Mouse (Mus musculus): ENCODE results near the gene Zbtb24. TPM values are rescaled to one million over a fixed set of nuclear protein-coding genes. Genes with fewer than 3 reads are reported as not detected.

Gene Zbtb24
- 4.2 TPM in 2 replicates for polyA plus RNA-seq (2012; rRNA removed)

GRCm38 (mm10) chr10:41450137-41450670 lies at the start of gene Zbtb24:
Zbtb24 (plus strand) TSS chr10:41450383.

GRCm38 (mm10) chr10:41476171-41477017 lies 26.2 kb downstream of the Zbtb24 start, which contains the start of gene Mical1:
Mical1 (plus strand) TSS chr10:41476314.

GRCm38 (mm10) chr10:41489708-41490517 lies 39.7 kb downstream of the Zbtb24 start, which contains the start of the genes Smpd2 and Ppil6:
Smpd2 (minus strand) TSS chr10:41490369.
Ppil6 (plus strand) TSS chr10:41490439.

Other genes starting within 250 kb of the Zbtb24 start
- gene Fig4, start 147.1 kb upstream of the Zbtb24 start, polyA plus RNA-seq (2012; rRNA removed), result 3.8 and 4.2 TPM in 2 replicates
- not detected in 2 replicates for gene Ak9, start 146.4 kb upstream of the Zbtb24 start, polyA plus RNA-seq (2012; rRNA removed)
- gene Mical1, start 25.9 kb downstream of the Zbtb24 start, polyA plus RNA-seq (2012; rRNA removed), result 4.7 and 5.3 TPM in 2 replicates
- gene Smpd2, start 40.0 kb downstream of the Zbtb24 start, polyA plus RNA-seq (2012; rRNA removed), result 18.2 and 18.8 TPM in 2 replicates
- 0.17 and 0.24 TPM in 2 replicates for gene Ppil6, start 40.1 kb downstream of the Zbtb24 start, polyA plus RNA-seq (2012; rRNA removed)
- gene Cd164, start 69.0 kb downstream of the Zbtb24 start, polyA plus RNA-seq (2012; rRNA removed), result 52.1 and 55.6 TPM in 2 replicates

All from liver, embryonic 18 days (tissue).